Mouse (Mus musculus) MEL (cell line): ENCODE data around the gene Apbb1.

Source experiments
- CHD2 ChIP-seq: IDR thresholded peaks from 2 replicates; pipeline ENCODE4 v1.6.1; 2011; ENCODE audit warnings: low read length, improper control_type of control experiment
- CTCF ChIP-seq, 3 experiments: IDR thresholded peaks in 2 of 3; conservative IDR thresholded peaks in 1 of 3; 2 replicates each; pipeline ENCODE4 v1.5.1; 2011 to 2012; ENCODE audit warnings: low read length in 3 of 3, low read depth in 2 of 3, mild to moderate bottlenecking in 2 of 3, improper control_type of control experiment in 1 of 3, inconsistent platforms in 1 of 3, mixed read lengths in 1 of 3, moderate library complexity in 1 of 3; ENCODE audit not compliant: control insufficient read depth in 1 of 3, insufficient read depth in 1 of 3, poor library complexity in 1 of 3, severe bottlenecking in 1 of 3
- EP300 ChIP-seq, 2 experiments: IDR thresholded peaks; 2 replicates each; pipeline ENCODE4 v1.6.1; 2011; ENCODE audit warnings: improper control_type of control experiment in 2 of 2, low read length in 2 of 2, low read depth in 1 of 2, mild to moderate bottlenecking in 1 of 2
- USF2 ChIP-seq, 2 experiments: IDR thresholded peaks; 2 replicates each; pipeline ENCODE4 v1.6.1; 2011 to 2012; ENCODE audit warnings: improper control_type of control experiment in 2 of 2, low read length in 2 of 2, borderline replicate concordance in 1 of 2, inconsistent platforms in 1 of 2, low read depth in 1 of 2, mild to moderate bottlenecking in 1 of 2; ENCODE audit not compliant: insufficient read depth in 1 of 2
- ZC3H11A ChIP-seq: IDR thresholded peaks from 2 replicates; pipeline ENCODE4 v1.6.1; 2012; ENCODE audit warnings: low read depth, mild to moderate bottlenecking, inconsistent platforms, low read length, improper control_type of control experiment

DNA sequence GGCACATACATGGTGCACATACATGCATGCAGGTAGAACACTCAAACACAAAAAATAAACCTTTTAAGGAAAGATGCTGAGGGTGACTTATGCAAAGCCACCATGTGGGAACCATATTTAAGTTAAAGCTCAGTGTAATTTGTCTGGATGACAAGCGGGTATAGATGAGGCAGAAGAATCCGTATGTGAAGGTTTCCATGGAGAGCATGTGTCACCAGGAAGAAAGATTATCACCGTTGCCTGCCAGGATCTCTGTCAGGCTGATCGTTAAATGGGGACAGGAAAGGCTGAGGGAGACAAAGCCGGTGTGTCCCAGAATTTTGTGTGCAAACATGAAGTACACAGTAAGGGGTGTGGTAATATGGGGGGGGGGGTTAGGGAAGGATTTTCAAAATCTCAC is 66.9 kb downstream of the Apbb1 start:
- TF ChIP-seq USF2 (IDR thresholded peaks at IDR 0.05; ENCODE audit: borderline replicate concordance in 1 of 2, insufficient read depth in 1 of 2, low read depth in 1 of 2, low read length in 2 of 2) = no peak
- TF ChIP-seq ZC3H11A = no peak
- TF ChIP-seq CTCF (IDR thresholded peaks at IDR 0.05 in 2 of 3, conservative IDR thresholded peaks at IDR 0.05 in 1 of 3; ENCODE audit: control insufficient read depth in 1 of 3, insufficient read depth in 1 of 3, low read depth in 2 of 3, low read length in 3 of 3, poor library complexity in 1 of 3, severe bottlenecking in 1 of 3) = no peak
- TF ChIP-seq CHD2 = no peak
- TF ChIP-seq EP300 (IDR thresholded peaks at IDR 0.05; ENCODE audit: low read depth in 1 of 2, low read length in 2 of 2) = no peak
